Mouse (Mus musculus): ENCODE data around the gene Diablo. TPM values are rescaled to one million over a fixed set of nuclear protein-coding genes. Genes with fewer than 3 reads are reported as not detected.
A peak's percentile ranks its signal among the peaks of the same experiment; 100 is the strongest.

The Diablo gene
- polyA plus RNA-seq (2016; fragmentation: Nextera tagmentation; extraction: Ambion mirVana) = 121 and 125 TPM in 2 replicates

DNA sequence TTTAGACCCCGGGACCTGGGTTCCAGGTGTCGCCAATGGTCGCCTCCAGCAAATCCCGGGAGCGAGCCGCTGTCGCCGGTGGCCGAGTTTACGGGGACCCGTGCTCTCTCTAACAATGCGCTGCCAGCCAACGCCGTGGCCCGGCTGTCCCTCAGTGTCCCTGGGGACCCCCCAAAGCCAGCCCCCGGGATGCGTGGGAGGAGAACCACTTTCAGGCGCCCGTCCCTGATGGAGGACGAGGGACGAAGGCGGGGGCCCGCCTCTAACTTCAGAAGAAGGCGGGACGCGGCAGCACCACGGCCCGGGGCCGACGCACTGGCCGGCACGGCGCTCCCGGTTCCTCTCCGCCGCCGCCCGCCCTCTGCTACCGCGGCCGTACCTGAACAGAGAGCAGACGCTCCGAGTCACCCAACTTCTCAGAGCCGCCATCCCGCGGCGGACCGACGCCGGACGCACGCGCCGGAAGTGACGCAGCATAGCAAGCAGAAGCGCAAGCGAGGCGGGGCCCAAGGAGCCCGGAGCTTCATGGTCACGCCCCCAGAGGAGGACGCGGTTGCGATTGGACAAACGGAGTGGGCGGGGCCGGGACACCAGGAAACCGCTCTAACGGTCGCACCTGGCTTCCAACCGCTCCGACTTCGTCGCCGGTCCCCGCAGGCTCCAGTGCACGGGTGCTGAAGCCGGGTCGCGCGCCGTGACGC lies at the start of gene Diablo:
TSS of gene Diablo (minus strand) at position 485 of the 701 bp plus-strand sequence.
- Histone ChIP-seq H3K4me2 (replicated peaks) (peak within 1 kb of the TSS; percentile 80), H3K9ac (peak within 1 kb of the TSS; percentile 84), H3K27ac (peak within 1 kb of the TSS; percentile 72; the same call in 1 of the 2 replicates), H3K4me1 (peaks cover 20% of the 10 kb centered on the region), H3K9me3 (no peaks in the 10 kb centered on the region), H3K4me3 (peak within 1 kb of the TSS; percentile 88), H3K36me3 (peaks cover 17% of the 10 kb centered on the region; the same call in 1 of the 2 replicates), H3K27me3 (no peaks in the 10 kb centered on the region)
- under 1% methylated on average over 82 of the region's 82 CpGs for WGBS
- peak; percentile 94 for ATAC-seq (ENCODE audit: insufficient number of reproducible peaks, insufficient read depth, low FRiP score, low TSS enrichment)

GRCm38 (mm10) chr5:123573362-123573761 lies 49.4 kb upstream of the Diablo start:
- ATAC-seq (ENCODE audit: insufficient number of reproducible peaks, insufficient read depth, low FRiP score, low TSS enrichment) = no peak
- Histone ChIP-seq H3K9me3 (no peaks in the 10 kb centered on the region), H3K27ac (no peak overlapping the region), H3K4me2 (replicated peaks) (peak overlapping the region; percentile 79), H3K27me3 (no peaks in the 10 kb centered on the region), H3K36me3 (peaks cover 32% of the 10 kb centered on the region), H3K4me3 (peak overlapping the region; percentile 97), H3K4me1 (peaks cover 6% of the 10 kb centered on the region), H3K9ac (no peak overlapping the region; the same call in 1 of the 2 replicates)
- WGBS = 60% methylated on average over 8 of the region's 8 CpGs

DNA sequence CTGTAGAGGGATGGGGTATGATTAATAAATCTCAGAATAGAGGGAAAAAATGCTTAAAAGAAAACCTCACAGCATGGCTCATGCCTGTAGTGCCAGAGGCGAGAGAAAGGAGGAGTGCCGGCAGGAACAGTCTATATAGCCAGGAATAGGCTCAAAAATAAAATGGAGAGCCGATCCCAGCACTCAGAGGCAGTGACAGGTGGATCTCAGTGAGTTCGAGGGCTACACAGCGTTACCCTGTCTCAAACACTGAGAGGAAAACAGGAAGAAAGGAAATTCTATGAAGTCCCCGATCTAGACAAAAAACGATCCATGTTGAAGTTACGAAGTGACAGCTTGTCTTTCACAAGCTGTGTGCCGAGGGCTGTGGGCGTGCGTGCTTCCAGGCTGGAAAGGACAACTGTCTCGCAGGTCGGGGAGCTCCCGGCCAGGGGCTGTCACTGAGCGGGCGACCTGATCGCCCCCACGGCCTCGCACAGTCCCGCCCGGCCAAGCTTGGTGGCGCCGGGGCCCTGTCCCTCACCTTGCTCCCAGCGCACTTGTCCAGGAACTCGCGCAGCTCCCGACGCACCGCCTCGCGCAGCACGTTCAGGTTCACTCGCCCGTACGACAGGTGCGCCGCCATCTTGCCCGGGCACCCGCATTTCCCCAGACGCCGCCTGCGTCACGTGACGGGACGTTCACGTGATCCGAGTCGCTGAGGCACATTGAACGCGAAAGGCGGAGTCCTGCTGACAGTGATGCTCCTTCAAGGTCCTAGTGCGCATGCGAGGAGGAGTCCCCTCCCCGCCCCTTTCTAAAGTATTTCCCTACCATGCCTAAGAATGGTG lies 48.6 kb upstream of the Diablo start, which contains the start of gene Vps33a:
TSS of gene Vps33a (minus strand) at position 682 of the 830 bp plus-strand sequence.
- Histone ChIP-seq H3K27me3 (no peaks in the 10 kb centered on the region), H3K9me3 (no peaks in the 10 kb centered on the region), H3K4me3 (peak within 1 kb of the TSS; percentile 97), H3K4me1 (peaks cover 6% of the 10 kb centered on the region), H3K9ac (peak within 1 kb of the TSS; percentile 68), H3K27ac (0 out of 2 replicates have a peak within 1 kb of the TSS, but pooled peaks have one; percentile 46), H3K36me3 (peaks cover 40% of the 10 kb centered on the region), H3K4me2 (replicated peaks) (peak within 1 kb of the TSS; percentile 79)
- peak; percentile 92 for ATAC-seq (ENCODE audit: insufficient number of reproducible peaks, insufficient read depth, low FRiP score, low TSS enrichment)
- WGBS = under 1% methylated on average over 54 of the region's 54 CpGs

DNA sequence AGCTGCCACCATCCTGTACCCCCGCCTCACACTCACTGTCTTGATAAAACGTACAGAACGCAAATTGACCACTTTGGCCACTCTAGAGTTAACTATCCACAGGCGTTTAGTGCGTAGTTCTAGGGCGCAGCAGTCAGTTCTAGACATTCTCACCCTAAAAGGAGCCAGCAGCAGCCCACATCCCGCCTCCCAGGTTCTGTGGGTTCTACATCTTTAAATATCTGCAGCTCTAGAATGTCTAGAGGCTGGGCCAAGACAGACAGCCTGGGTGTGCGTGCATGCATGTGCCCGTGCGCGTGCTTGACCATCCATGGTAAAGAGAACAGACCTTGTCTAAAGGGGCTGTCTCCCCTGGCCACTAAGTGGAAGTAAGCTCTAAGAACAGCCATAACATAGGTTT lies 37.2 kb upstream of the Diablo start:
- Histone ChIP-seq H3K27me3 (no peaks in the 10 kb centered on the region), H3K4me3 (no peak overlapping the region), H3K27ac (no peak overlapping the region), H3K4me2 (replicated peaks) (no peak overlapping the region), H3K9me3 (no peaks in the 10 kb centered on the region), H3K36me3 (peaks cover 76% of the 10 kb centered on the region), H3K4me1 (no peaks in the 10 kb centered on the region), H3K9ac (no peak overlapping the region)
- 95% methylated on average over 11 of the region's 11 CpGs for WGBS
- ATAC-seq (ENCODE audit: insufficient number of reproducible peaks, insufficient read depth, low FRiP score, low TSS enrichment) = no peak

- Histone ChIP-seq H3K9me3 (no peaks in the 10 kb centered on the region), H3K9ac (no peak overlapping the region), H3K4me1 (no peaks in the 10 kb centered on the region), H3K4me2 (replicated peaks) (no peak overlapping the region), H3K36me3 (peaks cover 71% of the 10 kb centered on the region), H3K27ac (no peak overlapping the region), H3K4me3 (no peak overlapping the region), H3K27me3 (no peaks in the 10 kb centered on the region)
- 93% methylated on average over 8 of the region's 8 CpGs for WGBS
- no peak for ATAC-seq (ENCODE audit: insufficient number of reproducible peaks, insufficient read depth, low FRiP score, low TSS enrichment)
These were observed 35.6 kb upstream of the Diablo start for GRCm38 (mm10) chr5:123559588-123559987.

DNA sequence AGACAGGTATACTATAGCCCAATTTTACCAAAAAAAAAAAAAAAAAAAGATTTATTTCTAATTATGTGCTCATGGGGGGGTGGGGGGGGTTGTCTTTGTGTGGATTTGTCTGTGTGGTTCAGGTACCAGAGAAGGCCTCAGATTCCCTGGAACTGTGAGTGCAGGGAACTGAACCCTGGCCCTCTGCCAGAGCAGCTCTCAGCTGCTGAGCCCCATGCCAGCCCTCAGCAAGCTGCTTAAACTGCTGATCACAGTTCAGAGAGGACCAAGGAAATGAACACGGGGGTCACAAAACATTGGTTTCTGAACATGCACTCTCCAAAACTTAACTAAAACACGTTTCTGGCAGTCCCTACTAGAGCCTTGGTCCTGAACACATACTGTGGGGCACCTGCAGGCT lies 32.5 kb upstream of the Diablo start:
- Histone ChIP-seq H3K4me3 (no peak overlapping the region), H3K4me2 (replicated peaks) (no peak overlapping the region), H3K4me1 (no peaks in the 10 kb centered on the region), H3K9ac (no peak overlapping the region), H3K36me3 (peaks cover 53% of the 10 kb centered on the region), H3K27ac (no peak overlapping the region), H3K27me3 (no peaks in the 10 kb centered on the region), H3K9me3 (no peaks in the 10 kb centered on the region)
- ATAC-seq (ENCODE audit: insufficient number of reproducible peaks, insufficient read depth, low FRiP score, low TSS enrichment) = no peak
- WGBS = 76% methylated on average over 2 of the region's 2 CpGs

GRCm38 (mm10) chr5:123555693-123556092 lies 31.7 kb upstream of the Diablo start:
- no peaks in the 10 kb centered on the region for H3K4me1 ChIP-seq
- H3K9me3 ChIP-seq = no peaks in the 10 kb centered on the region
- 95% methylated on average over 7 of the region's 7 CpGs for WGBS
- no peaks in the 10 kb centered on the region for H3K27me3 ChIP-seq
- no peak for ATAC-seq (ENCODE audit: insufficient number of reproducible peaks, insufficient read depth, low FRiP score, low TSS enrichment)
- H3K36me3 ChIP-seq = peaks cover 50% of the 10 kb centered on the region
- H3K27ac ChIP-seq = no peak overlapping the region
- H3K4me2 ChIP-seq (replicated peaks) = no peak overlapping the region
- H3K9ac ChIP-seq = no peak overlapping the region
- H3K4me3 ChIP-seq = no peak overlapping the region

- Histone ChIP-seq H3K27ac (no peak overlapping the region), H3K36me3 (peaks cover 64% of the 10 kb centered on the region), H3K9ac (no peak overlapping the region), H3K4me1 (no peaks in the 10 kb centered on the region), H3K9me3 (no peaks in the 10 kb centered on the region), H3K4me3 (no peak overlapping the region), H3K4me2 (replicated peaks) (no peak overlapping the region), H3K27me3 (no peaks in the 10 kb centered on the region)
- no peak for ATAC-seq (ENCODE audit: insufficient number of reproducible peaks, insufficient read depth, low FRiP score, low TSS enrichment)
- WGBS = 94% methylated on average over 10 of the region's 10 CpGs
These were observed 9.8 kb upstream of the Diablo start for GRCm38 (mm10) chr5:123533801-123534200.

DNA sequence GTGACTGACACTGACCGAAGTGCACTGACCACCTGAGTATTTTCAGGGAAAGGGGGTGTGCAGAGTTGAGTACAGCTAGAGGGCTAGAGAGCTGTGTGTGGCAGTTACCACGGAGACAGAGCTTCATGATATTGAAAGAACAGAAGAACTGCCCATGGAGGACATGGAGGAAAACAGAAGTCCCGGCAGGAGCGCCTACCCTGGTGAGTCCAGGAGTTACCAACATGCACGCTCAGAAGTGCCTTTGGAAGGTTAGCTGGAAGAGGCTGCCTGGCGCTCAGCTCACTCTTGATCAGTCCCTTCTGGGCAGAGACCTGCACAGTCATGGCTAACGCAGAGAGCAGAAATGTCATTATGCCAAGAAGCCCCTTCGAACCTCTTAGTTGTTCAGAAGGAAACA lies 6.1 kb upstream of the Diablo start:
- ATAC-seq (ENCODE audit: insufficient number of reproducible peaks, insufficient read depth, low FRiP score, low TSS enrichment) = no peak
- Histone ChIP-seq H3K9ac (no peak overlapping the region), H3K4me2 (replicated peaks) (no peak overlapping the region), H3K4me3 (no peak overlapping the region), H3K27me3 (no peaks in the 10 kb centered on the region), H3K36me3 (peaks cover 59% of the 10 kb centered on the region), H3K9me3 (no peaks in the 10 kb centered on the region), H3K4me1 (no peaks in the 10 kb centered on the region), H3K27ac (no peak overlapping the region)
- 84% methylated on average over 8 of the region's 8 CpGs for WGBS

DNA sequence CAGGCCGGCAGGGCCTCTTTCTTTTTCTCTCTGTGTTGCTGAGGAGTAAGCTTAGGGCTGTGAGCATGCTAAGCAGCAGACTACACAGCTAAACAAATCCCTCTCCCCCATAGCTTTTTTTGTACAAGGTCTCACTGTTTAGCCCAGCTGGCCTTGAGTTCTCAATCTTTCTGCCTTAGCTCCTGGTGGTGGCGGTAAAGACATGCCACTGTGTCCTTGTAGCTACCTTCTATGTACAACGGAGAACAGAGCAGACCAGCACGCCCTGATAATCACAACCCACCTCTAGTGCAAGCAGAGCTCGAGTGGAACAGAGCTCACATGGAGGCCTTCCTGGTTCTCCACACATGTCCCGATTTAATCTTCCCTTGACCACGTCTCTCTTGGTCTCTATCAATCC lies 4.7 kb upstream of the Diablo start:
- no peak overlapping the region for H3K4me2 ChIP-seq (replicated peaks)
- no peaks in the 10 kb centered on the region for H3K27me3 ChIP-seq
- H3K27ac ChIP-seq = no peak overlapping the region
- H3K4me3 ChIP-seq = no peak overlapping the region
- no peak for ATAC-seq (ENCODE audit: insufficient number of reproducible peaks, insufficient read depth, low FRiP score, low TSS enrichment)
- 78% methylated on average over 7 of the region's 7 CpGs for WGBS
- no peaks in the 10 kb centered on the region for H3K9me3 ChIP-seq
- H3K9ac ChIP-seq = no peak overlapping the region
- H3K36me3 ChIP-seq = peaks cover 49% of the 10 kb centered on the region
- H3K4me1 ChIP-seq = peaks cover 5% of the 10 kb centered on the region; the same call in 1 of the 2 replicates

- H3K36me3 ChIP-seq = peaks cover 22% of the 10 kb centered on the region
- H3K4me1 ChIP-seq = peaks cover 20% of the 10 kb centered on the region
- no peak overlapping the region for H3K27ac ChIP-seq
- H3K9ac ChIP-seq = no peak overlapping the region
- no peak overlapping the region for H3K4me2 ChIP-seq (replicated peaks)
- no peak for ATAC-seq (ENCODE audit: insufficient number of reproducible peaks, insufficient read depth, low FRiP score, low TSS enrichment)
- H3K4me3 ChIP-seq = no peak overlapping the region
- 94% methylated on average over 9 of the region's 9 CpGs for WGBS
- no peaks in the 10 kb centered on the region for H3K27me3 ChIP-seq
- H3K9me3 ChIP-seq = no peaks in the 10 kb centered on the region
These were observed 2.0 kb upstream of the Diablo start for GRCm38 (mm10) chr5:123525916-123526495.
